Mouse (Mus musculus): ENCODE data around the gene Tcap. TPM values are rescaled to one million over a fixed set of nuclear protein-coding genes. Genes with fewer than 3 reads are reported as not detected.

Tcap gene
- polyA plus RNA-seq (2016; fragmentation: Nextera tagmentation; extraction: Ambion mirVana) = 1.5 and 1.7 TPM in 2 replicates

DNA sequence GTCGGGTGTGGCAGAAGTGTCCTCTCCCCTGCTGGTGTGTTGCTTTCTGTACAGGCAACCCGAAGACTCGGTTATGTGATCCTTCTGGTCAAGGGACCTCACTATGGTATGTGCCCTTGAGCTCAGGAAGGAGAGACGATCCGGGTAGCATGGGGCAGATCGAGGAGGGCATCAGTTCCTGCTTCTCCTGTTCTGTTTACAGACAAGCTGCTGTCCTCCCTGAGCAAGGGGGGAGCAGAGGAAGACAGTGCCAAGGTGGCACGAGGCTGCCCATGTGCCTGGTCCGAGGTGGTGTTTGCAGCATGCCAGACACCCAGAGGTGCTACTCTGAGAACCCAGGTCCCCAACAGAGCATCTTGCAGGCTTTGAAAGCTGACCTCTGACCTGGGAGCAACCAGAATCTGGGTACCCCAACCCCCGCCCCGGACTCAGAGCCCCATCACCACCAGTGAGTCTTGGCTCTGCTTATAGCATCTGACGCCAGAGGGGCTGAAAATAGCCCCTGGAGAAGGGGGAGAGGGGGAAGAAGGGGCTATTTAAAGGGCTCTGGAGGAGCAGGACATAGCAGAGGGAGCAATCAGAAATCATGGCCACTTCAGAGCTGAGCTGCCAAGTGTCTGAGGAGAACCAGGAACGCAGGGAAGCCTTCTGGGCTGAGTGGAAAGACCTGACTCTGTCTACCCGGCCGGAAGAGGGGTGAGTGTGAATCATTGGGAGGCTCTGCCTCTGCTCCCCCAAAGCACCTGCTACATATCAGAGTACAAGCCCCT lies at the start of gene Tcap:
Gene Tcap, plus strand, starts transcription at position 551 of the 770 bp plus-strand sequence.
- Histone ChIP-seq H3K4me3 (no peak within 1 kb of the TSS), H3K9ac (no peak within 1 kb of the TSS), H3K27me3 (peaks cover 49% of the 10 kb centered on the region), H3K4me2 (replicated peaks) (no peak within 1 kb of the TSS), H3K36me3 (peaks cover 24% of the 10 kb centered on the region), H3K4me1 (no peaks in the 10 kb centered on the region), H3K9me3 (no peaks in the 10 kb centered on the region), H3K27ac (no peak within 1 kb of the TSS)
- no peak for ATAC-seq (ENCODE audit: insufficient number of reproducible peaks, insufficient read depth, low FRiP score, low TSS enrichment)
- WGBS = 48% methylated on average over 14 of the region's 14 CpGs

DNA sequence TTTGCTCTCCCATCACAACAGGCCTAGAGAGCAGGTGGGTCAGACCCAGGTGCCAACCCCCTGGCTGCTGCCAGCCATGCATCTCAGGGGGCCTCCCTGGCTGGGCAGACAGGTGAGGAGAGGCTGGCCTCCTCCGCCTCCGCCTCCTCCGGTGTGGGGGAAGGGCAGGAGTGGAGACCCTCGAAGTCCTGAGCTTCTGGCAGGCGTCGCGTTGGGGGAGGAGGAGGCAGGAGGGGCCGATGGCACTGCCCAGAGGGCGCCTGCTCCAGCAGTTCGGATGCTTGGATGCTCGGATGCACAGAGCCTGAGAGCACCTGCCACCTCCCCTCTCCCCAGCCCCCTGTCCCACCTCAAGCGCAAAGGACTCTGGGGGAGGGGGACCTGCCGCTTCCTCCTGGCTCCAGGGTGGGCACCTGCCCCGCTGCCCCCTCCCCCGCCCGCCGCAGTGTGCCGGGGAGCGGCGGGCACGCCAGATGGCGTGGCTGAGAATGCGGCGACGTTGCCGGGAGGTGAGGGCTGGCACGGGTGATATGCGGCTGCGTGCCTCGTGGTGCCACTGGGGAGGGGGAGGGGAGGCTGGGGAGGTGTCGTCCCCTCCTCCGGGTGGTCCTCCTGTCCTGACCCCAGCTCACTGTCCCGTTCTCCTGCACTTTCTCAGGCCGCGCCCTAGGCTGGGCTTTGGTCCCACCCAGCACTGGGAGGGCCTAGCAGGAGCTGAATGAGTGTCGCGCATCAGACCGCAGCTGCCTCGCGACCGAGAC lies 49.5 kb upstream of the Tcap start:
- H3K4me1 ChIP-seq = peaks cover 14% of the 10 kb centered on the region; the same call in 1 of the 2 replicates
- H3K36me3 ChIP-seq = no peaks in the 10 kb centered on the region
- no peaks in the 10 kb centered on the region for H3K9me3 ChIP-seq
- peak overlapping the region; percentile 30 for H3K4me2 ChIP-seq (replicated peaks)
- no peak overlapping the region; the same call in 1 of the 2 replicates for H3K4me3 ChIP-seq
- ATAC-seq (ENCODE audit: insufficient number of reproducible peaks, insufficient read depth, low FRiP score, low TSS enrichment) = no peak
- H3K9ac ChIP-seq = no peak overlapping the region
- H3K27ac ChIP-seq = no peak overlapping the region
- peaks cover 100% of the 10 kb centered on the region for H3K27me3 ChIP-seq
- WGBS = 3% methylated on average over 33 of the region's 41 CpGs

DNA sequence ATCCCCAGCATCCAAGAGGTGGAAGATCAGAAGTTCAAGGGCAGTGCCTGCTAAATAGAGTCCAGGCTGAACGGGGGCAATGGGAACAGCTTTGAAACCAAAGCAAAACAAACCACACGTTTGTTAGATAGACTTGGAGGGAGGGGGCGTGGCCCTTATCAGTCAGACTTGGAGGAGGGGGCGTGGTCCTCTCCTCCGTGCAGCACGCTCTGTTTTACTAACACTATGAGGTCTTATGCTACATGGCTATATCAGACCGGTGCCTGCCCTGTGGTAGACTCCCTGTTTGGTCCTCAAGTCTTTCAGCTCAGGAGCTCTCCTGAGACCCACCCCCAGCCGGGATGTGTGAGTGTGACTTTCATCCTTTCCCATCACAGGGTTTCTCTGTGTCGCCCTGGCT lies 48.4 kb upstream of the Tcap start:
- WGBS = 8% methylated on average over 9 of the region's 9 CpGs
- no peaks in the 10 kb centered on the region for H3K36me3 ChIP-seq
- ATAC-seq (ENCODE audit: insufficient number of reproducible peaks, insufficient read depth, low FRiP score, low TSS enrichment) = no peak
- H3K4me3 ChIP-seq = no peak overlapping the region
- H3K27ac ChIP-seq = no peak overlapping the region
- H3K9me3 ChIP-seq = no peaks in the 10 kb centered on the region
- peaks cover 100% of the 10 kb centered on the region for H3K27me3 ChIP-seq
- no peak overlapping the region for H3K9ac ChIP-seq
- H3K4me1 ChIP-seq = peaks cover 17% of the 10 kb centered on the region; the same call in 1 of the 2 replicates
- no peak overlapping the region for H3K4me2 ChIP-seq (replicated peaks)

DNA sequence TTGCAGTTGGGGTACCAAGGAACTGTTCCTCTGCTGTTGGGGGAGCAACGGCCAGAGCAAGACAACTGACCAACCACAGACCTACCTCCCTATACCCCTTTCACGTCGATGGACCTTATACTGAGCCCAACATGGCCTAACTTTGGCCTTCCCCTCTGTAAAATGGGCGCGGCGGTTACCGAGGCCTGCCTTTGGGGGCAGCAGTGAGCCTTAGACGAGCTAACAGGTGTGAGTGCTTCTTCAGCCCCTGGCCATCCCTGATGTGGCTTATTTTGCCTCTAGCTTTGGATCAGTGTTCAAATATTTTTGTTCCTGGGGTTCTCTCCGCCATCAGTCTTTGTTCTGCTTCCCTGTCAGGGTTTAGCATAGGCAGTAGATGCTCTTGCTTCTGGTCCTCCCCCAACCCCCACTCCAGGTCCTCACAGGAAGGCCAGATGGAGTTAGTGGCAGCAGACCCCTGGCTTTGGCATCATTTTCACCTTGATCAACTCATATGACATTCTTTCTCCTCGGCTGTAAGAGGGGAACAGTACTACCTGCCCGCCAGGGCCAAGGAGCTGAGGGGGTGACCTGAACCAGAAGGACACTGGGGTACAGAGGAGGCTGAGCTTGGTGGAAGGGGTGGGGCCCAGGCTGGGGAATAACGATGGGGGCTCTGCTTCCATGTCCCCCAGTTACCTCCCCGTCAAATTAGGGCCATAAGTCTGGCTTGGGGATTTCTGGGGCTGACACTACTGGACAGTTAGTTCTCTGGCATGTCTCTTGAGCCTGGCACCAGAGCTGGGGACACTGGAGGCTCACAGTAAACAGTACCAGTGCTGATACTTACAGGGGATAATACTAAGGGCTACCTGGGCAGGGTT lies 47.1 kb upstream of the Tcap start:
- no peak for ATAC-seq (ENCODE audit: insufficient number of reproducible peaks, insufficient read depth, low FRiP score, low TSS enrichment)
- Histone ChIP-seq H3K36me3 (no peaks in the 10 kb centered on the region), H3K9me3 (no peaks in the 10 kb centered on the region), H3K4me1 (peaks cover 17% of the 10 kb centered on the region; the same call in 1 of the 2 replicates), H3K4me2 (replicated peaks) (no peak overlapping the region), H3K27me3 (peaks cover 98% of the 10 kb centered on the region), H3K27ac (no peak overlapping the region), H3K9ac (no peak overlapping the region), H3K4me3 (no peak overlapping the region)
- WGBS = 15% methylated on average over 13 of the region's 13 CpGs

DNA sequence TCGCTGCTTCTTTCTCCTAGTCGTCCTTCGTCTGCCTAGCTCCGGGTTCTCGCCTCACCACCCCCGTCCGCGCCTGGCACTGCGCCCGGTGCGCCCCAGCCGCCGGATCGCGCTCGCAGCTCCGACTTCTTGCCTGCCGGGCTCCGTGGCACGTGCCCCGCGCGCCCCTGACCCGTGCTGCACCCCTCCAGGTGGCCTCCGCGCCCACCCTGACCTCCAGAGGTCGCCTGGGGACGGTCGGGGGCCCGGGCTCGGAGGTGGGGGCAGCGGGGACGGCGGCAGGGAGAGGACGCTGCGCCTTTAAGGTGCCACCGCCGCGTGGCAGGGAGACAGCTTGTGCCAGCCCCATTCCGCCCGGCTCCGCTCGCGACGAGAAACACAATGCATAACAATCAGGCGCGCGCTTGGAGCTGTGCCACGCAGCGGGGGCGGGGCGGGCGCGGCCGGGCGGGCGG lies 45.1 kb upstream of the Tcap start:
- under 1% methylated on average over 56 of the region's 57 CpGs for WGBS
- ATAC-seq (ENCODE audit: insufficient number of reproducible peaks, insufficient read depth, low FRiP score, low TSS enrichment) = no peak
- Histone ChIP-seq H3K27ac (no peak overlapping the region), H3K4me1 (peaks cover 24% of the 10 kb centered on the region), H3K4me2 (replicated peaks) (peak overlapping the region; percentile 91), H3K4me3 (peak overlapping the region; percentile 45), H3K9ac (peak overlapping the region; percentile 27; the same call in 1 of the 2 replicates), H3K27me3 (peaks cover 90% of the 10 kb centered on the region), H3K36me3 (no peaks in the 10 kb centered on the region), H3K9me3 (no peaks in the 10 kb centered on the region)

DNA sequence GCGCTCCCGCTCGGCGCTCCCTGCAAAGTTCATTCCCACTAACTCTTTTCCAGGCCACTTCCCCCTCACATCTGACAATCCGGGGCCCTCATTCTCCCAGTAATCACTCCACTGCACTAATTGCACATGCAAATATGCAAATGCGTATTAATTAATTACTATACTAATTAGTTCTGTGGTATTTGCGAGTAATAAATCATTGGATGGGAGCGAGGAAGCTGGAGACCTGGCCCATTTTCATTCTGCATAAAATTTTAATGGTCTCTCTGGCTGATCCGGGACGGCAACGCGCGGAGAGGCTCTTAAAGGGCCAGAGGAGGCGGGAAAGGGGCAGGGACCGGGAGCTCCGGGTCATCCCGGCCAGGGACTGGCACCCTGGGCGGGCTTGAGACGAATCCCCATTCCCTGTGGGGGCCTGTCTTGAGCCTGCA lies 44.5 kb upstream of the Tcap start:
- Histone ChIP-seq H3K4me2 (replicated peaks) (peak overlapping the region; percentile 91), H3K36me3 (no peaks in the 10 kb centered on the region), H3K27ac (no peak overlapping the region), H3K4me1 (peaks cover 23% of the 10 kb centered on the region), H3K9me3 (no peaks in the 10 kb centered on the region), H3K9ac (peak overlapping the region; percentile 27; the same call in 1 of the 2 replicates), H3K4me3 (peak overlapping the region; percentile 45), H3K27me3 (peaks cover 88% of the 10 kb centered on the region)
- WGBS = under 1% methylated on average over 19 of the region's 19 CpGs
- no peak for ATAC-seq (ENCODE audit: insufficient number of reproducible peaks, insufficient read depth, low FRiP score, low TSS enrichment)

DNA sequence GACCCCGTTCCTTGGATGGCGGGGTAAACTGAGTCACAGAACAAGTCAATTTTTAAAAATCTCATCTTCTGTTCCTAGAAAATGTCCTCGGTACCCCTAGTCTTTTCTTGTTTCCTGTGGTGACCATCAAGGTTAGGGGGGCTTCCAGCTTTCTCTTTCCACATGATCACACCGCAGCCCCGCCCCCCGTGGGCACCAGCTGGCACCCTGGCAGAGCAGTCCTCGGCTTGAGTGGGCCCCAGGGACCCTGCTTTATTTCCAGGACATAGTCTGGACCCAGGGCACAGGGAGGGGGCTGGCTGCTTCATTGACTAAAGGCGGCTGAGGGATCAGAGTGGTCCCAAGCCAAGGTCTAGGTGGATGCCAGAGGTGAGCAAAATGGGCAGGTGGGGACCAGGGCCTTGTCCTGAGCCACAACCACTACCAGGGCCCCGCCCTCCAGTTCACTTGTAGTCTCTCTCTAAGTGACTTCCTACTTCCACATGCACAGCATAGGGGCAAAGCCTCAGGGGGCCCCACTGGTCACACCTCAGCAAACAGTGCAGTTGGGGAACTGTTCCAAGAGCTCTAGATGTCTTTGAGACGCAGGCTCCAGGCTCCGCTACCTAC lies 43.8 kb upstream of the Tcap start:
- Histone ChIP-seq H3K4me2 (replicated peaks) (peak overlapping the region; percentile 91), H3K27ac (no peak overlapping the region), H3K4me1 (peaks cover 17% of the 10 kb centered on the region), H3K9ac (0 out of 2 replicates have a peak overlapping the region, but pooled peaks have one; percentile 27), H3K4me3 (no peak overlapping the region), H3K36me3 (no peaks in the 10 kb centered on the region), H3K27me3 (peaks cover 87% of the 10 kb centered on the region), H3K9me3 (no peaks in the 10 kb centered on the region)
- WGBS = 8% methylated on average over 11 of the region's 11 CpGs
- no peak for ATAC-seq (ENCODE audit: insufficient number of reproducible peaks, insufficient read depth, low FRiP score, low TSS enrichment)

DNA sequence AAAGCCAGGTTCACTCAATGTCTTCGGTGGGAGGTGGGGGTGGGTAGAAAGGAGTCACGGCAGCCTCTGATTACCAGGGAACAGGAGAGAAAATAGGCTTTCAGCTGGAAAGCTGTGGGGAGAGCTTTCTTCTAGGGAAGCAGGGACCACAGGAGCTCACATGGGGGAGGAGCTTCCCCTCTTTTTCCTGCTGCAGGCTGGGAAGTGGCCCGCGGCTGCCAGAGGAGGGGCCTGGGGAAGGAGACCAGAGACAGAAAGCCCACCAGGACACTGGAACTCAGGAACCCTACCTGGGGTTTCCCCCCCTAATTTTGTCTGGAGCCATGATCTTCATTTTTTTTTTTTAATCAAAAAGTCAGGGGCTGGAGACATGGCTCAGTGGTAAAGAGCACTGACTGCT lies 43.0 kb upstream of the Tcap start:
- Histone ChIP-seq H3K9me3 (no peaks in the 10 kb centered on the region), H3K9ac (no peak overlapping the region), H3K36me3 (no peaks in the 10 kb centered on the region), H3K27ac (no peak overlapping the region), H3K4me3 (no peak overlapping the region), H3K27me3 (peaks cover 84% of the 10 kb centered on the region), H3K4me2 (replicated peaks) (no peak overlapping the region), H3K4me1 (peaks cover 17% of the 10 kb centered on the region)
- no peak for ATAC-seq (ENCODE audit: insufficient number of reproducible peaks, insufficient read depth, low FRiP score, low TSS enrichment)
- WGBS = 4% methylated on average over 4 of the region's 4 CpGs

DNA sequence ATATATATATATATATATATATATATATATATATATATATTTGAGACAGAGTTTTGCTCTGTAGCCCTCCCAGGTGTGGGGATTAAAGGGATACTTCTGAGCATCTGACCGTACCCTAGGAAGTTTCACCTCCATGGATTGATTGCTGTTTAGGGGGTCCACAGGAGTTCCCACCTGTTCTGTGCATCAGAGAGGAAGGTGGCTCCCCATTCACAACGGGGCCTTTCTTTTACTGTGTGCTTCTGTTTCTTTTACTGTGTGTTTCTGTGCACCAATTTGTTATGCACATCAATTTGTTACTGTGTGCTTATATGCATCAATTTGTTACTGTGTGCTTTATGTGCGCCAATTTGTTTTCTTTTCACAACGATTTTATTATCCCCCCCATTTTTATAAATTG lies 42.4 kb upstream of the Tcap start:
- Histone ChIP-seq H3K36me3 (no peaks in the 10 kb centered on the region), H3K4me3 (no peak overlapping the region), H3K27me3 (peaks cover 84% of the 10 kb centered on the region), H3K9ac (no peak overlapping the region), H3K4me1 (peaks cover 17% of the 10 kb centered on the region), H3K27ac (no peak overlapping the region), H3K4me2 (replicated peaks) (no peak overlapping the region), H3K9me3 (no peaks in the 10 kb centered on the region)
- ATAC-seq (ENCODE audit: insufficient number of reproducible peaks, insufficient read depth, low FRiP score, low TSS enrichment) = no peak
- 55% methylated on average over 4 of the region's 4 CpGs for WGBS

DNA sequence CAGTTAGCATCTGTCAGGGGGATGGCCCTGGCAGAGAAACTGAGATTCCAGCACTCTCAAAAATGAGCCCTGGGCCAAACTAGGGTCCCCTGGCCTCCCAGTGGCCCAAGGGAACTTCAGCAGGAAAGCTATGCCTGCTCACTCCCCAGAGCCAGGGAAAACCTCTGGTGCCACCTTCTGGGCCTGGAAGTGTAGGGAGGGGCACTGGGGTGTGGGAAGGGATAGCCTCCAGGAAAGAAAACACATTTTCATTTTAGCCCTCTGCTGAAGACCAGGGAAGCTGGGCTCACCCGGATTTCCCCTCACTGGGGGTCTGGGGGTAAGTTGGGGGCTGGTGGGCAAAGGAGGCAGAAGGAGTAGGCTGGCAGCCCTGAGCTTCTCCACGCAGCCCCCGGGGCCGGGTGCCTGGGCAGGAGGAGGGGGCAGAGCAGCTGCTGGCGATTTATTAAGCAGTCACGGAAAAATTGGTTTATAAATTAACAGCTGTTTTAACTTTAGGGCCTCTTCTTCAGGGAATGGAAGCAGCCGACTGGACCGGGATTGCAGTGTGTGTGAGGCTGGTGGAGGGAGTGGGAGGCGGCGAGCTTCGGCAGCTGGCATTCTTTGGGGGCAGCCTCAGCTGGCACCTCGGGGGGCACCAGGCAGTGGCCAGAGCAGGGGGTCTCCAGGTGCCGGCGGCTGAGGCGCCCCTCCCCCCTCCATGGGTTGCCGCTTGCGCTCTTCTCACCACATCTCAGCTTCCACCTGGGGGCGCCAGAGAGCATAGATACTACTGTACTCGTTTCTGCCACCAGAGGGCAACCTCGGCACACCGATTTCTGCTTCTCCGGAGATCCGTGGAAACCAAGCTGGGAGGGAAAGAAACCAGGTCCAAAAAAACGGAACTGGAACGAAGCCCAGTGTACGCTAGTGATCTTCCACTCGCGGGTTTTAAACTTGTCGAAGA lies 41.3 kb upstream of the Tcap start:
- H3K27ac ChIP-seq = no peak overlapping the region
- WGBS = 1% methylated on average over 28 of the region's 29 CpGs
- peak; percentile 39; the same call in 1 of the 2 replicates for ATAC-seq (ENCODE audit: insufficient number of reproducible peaks, insufficient read depth, low FRiP score, low TSS enrichment)

More for the DNA sequence above, 41.3 kb upstream of the Tcap start:
- Histone ChIP-seq H3K9ac (no peak overlapping the region), H3K9me3 (no peaks in the 10 kb centered on the region), H3K4me2 (replicated peaks) (peak overlapping the region; percentile 49), H3K27me3 (peaks cover 84% of the 10 kb centered on the region), H3K36me3 (no peaks in the 10 kb centered on the region), H3K4me3 (peak overlapping the region; percentile 22; the same call in 1 of the 2 replicates), H3K4me1 (peaks cover 17% of the 10 kb centered on the region)

All from embryonic facial prominence, embryonic 12.5 days (tissue).